Mouse (Mus musculus): ENCODE measurements at regions not wholly inside any gene's neighbourhood (a gene's known extent, or its start where the extent isn't known, plus 50 kb on each side); places are given as distances from the start of the nearest gene placed in this dataset.
"Not testable (repeated sequence)": the region's sequence is repeated elsewhere in the genome, so short reads cannot be mapped to it uniquely, and the experiment has no call there.

- Histone ChIP-seq H3K27ac (ENCODE audit: low read length) (no peak overlapping the region), H3K4me2 (ENCODE audit: low read length) (no peak overlapping the region), H3K9ac (replicated peaks; ENCODE audit: low read depth, low read length) (no peak overlapping the region), H3K4me1 (replicated peaks; ENCODE audit: control insufficient read depth, insufficient read depth, low read length) (no peaks in the 10 kb centered on the region), H3K36me3 (ENCODE audit: control insufficient read depth, insufficient read depth) (no peaks in the 10 kb centered on the region), H3K4me3 (replicated peaks; ENCODE audit: low read length) (no peak overlapping the region), H3K9me3 (ENCODE audit: control insufficient read depth, low read length) (no peaks in the 10 kb centered on the region), H3K27me3 (replicated peaks; ENCODE audit: control insufficient read depth, insufficient read depth, low read length) (no peaks in the 10 kb centered on the region)
- no peak for ATAC-seq
- whole genome bisulfite sequencing, result 62% methylated on average over 2 of the region's 2 CpGs
These were observed 250.8 kb downstream of the Rab38 start for GRCm38 (mm10) chr7:88680849-88681248.

- not testable (repeated sequence) for H3K9me3 ChIP-seq (ENCODE audit: control insufficient read depth, low read length); ATAC-seq; H3K27ac ChIP-seq (ENCODE audit: low read length); H3K4me1 ChIP-seq (replicated peaks; ENCODE audit: control insufficient read depth, insufficient read depth, low read length); H3K9ac ChIP-seq (replicated peaks; ENCODE audit: low read depth, low read length); H3K4me2 ChIP-seq (ENCODE audit: low read length); H3K27me3 ChIP-seq (replicated peaks; ENCODE audit: control insufficient read depth, insufficient read depth, low read length); H3K36me3 ChIP-seq (ENCODE audit: control insufficient read depth, insufficient read depth); H3K4me3 ChIP-seq (replicated peaks; ENCODE audit: low read length)
- WGBS, result 81% methylated on average over 1 of the region's 1 CpGs
These were observed 291.0 kb downstream of the Rab38 start for GRCm38 (mm10) chr7:88721031-88721430.

GRCm38 (mm10) chr7:88734506-88734905 lies 304.4 kb downstream of the Rab38 start:
- Histone ChIP-seq H3K4me3 (replicated peaks; ENCODE audit: low read length) (no peak overlapping the region), H3K27me3 (replicated peaks; ENCODE audit: control insufficient read depth, insufficient read depth, low read length) (no peaks in the 10 kb centered on the region), H3K9ac (replicated peaks; ENCODE audit: low read depth, low read length) (no peak overlapping the region), H3K9me3 (ENCODE audit: control insufficient read depth, low read length) (no peaks in the 10 kb centered on the region), H3K4me2 (ENCODE audit: low read length) (no peak overlapping the region), H3K36me3 (ENCODE audit: control insufficient read depth, insufficient read depth) (no peaks in the 10 kb centered on the region), H3K4me1 (replicated peaks; ENCODE audit: control insufficient read depth, insufficient read depth, low read length) (no peaks in the 10 kb centered on the region), H3K27ac (ENCODE audit: low read length) (no peak overlapping the region)
- no peak for ATAC-seq
- 87% methylated on average over 4 of the region's 4 CpGs for WGBS

GRCm38 (mm10) chr7:88735768-88736167 lies 305.7 kb downstream of the Rab38 start:
- no peaks in the 10 kb centered on the region for H3K4me1 ChIP-seq (replicated peaks; ENCODE audit: control insufficient read depth, insufficient read depth, low read length)
- no peaks in the 10 kb centered on the region for H3K36me3 ChIP-seq (ENCODE audit: control insufficient read depth, insufficient read depth)
- no peak overlapping the region for H3K9ac ChIP-seq (replicated peaks; ENCODE audit: low read depth, low read length)
- H3K4me2 ChIP-seq (ENCODE audit: low read length), result no peak overlapping the region
- H3K27ac ChIP-seq (ENCODE audit: low read length), result no peak overlapping the region
- H3K27me3 ChIP-seq (replicated peaks; ENCODE audit: control insufficient read depth, insufficient read depth, low read length), result no peaks in the 10 kb centered on the region
- peak; percentile 36; the same call in 1 of the 2 replicates for ATAC-seq
- no peak overlapping the region for H3K4me3 ChIP-seq (replicated peaks; ENCODE audit: low read length)
- H3K9me3 ChIP-seq (ENCODE audit: control insufficient read depth, low read length), result no peaks in the 10 kb centered on the region

- Histone ChIP-seq H3K9ac (replicated peaks; ENCODE audit: low read depth, low read length) (no peak overlapping the region), H3K27me3 (replicated peaks; ENCODE audit: control insufficient read depth, insufficient read depth, low read length) (no peaks in the 10 kb centered on the region), H3K4me3 (replicated peaks; ENCODE audit: low read length) (no peak overlapping the region), H3K4me1 (replicated peaks; ENCODE audit: control insufficient read depth, insufficient read depth, low read length) (no peaks in the 10 kb centered on the region), H3K36me3 (ENCODE audit: control insufficient read depth, insufficient read depth) (no peaks in the 10 kb centered on the region), H3K9me3 (ENCODE audit: control insufficient read depth, low read length) (no peaks in the 10 kb centered on the region), H3K27ac (ENCODE audit: low read length) (no peak overlapping the region), H3K4me2 (ENCODE audit: low read length) (no peak overlapping the region)
- no peak for ATAC-seq
These were observed 347.3 kb downstream of the Rab38 start for GRCm38 (mm10) chr7:88777371-88777770.

GRCm38 (mm10) chr7:88782906-88783305 lies 352.8 kb downstream of the Rab38 start:
- Histone ChIP-seq H3K4me3 (replicated peaks; ENCODE audit: low read length) (no peak overlapping the region), H3K9ac (replicated peaks; ENCODE audit: low read depth, low read length) (no peak overlapping the region), H3K27me3 (replicated peaks; ENCODE audit: control insufficient read depth, insufficient read depth, low read length) (no peaks in the 10 kb centered on the region), H3K4me2 (ENCODE audit: low read length) (no peak overlapping the region), H3K9me3 (ENCODE audit: control insufficient read depth, low read length) (no peaks in the 10 kb centered on the region), H3K27ac (ENCODE audit: low read length) (no peak overlapping the region), H3K4me1 (replicated peaks; ENCODE audit: control insufficient read depth, insufficient read depth, low read length) (no peaks in the 10 kb centered on the region), H3K36me3 (ENCODE audit: control insufficient read depth, insufficient read depth) (no peaks in the 10 kb centered on the region)
- 67% methylated on average over 2 of the region's 2 CpGs for WGBS
- peak; percentile 55; the same call in 1 of the 2 replicates for ATAC-seq

- Histone ChIP-seq H3K4me2 (ENCODE audit: low read length) (no peak overlapping the region), H3K9ac (replicated peaks; ENCODE audit: low read depth, low read length) (no peak overlapping the region), H3K4me3 (replicated peaks; ENCODE audit: low read length) (no peak overlapping the region), H3K36me3 (ENCODE audit: control insufficient read depth, insufficient read depth) (no peaks in the 10 kb centered on the region), H3K27me3 (replicated peaks; ENCODE audit: control insufficient read depth, insufficient read depth, low read length) (no peaks in the 10 kb centered on the region), H3K9me3 (ENCODE audit: control insufficient read depth, low read length) (no peaks in the 10 kb centered on the region), H3K4me1 (replicated peaks; ENCODE audit: control insufficient read depth, insufficient read depth, low read length) (no peaks in the 10 kb centered on the region; the same call in 1 of the 2 replicates), H3K27ac (ENCODE audit: low read length) (no peak overlapping the region)
- WGBS, result 58% methylated on average over 3 of the region's 3 CpGs
- peak; percentile 71; the same call in 1 of the 2 replicates for ATAC-seq
These were observed 378.1 kb downstream of the Rab38 start for GRCm38 (mm10) chr7:88808175-88808574.

GRCm38 (mm10) chr7:88810170-88810569 lies 380.1 kb downstream of the Rab38 start:
- Histone ChIP-seq H3K27ac (ENCODE audit: low read length) (no peak overlapping the region), H3K4me2 (ENCODE audit: low read length) (no peak overlapping the region), H3K4me3 (replicated peaks; ENCODE audit: low read length) (no peak overlapping the region), H3K9ac (replicated peaks; ENCODE audit: low read depth, low read length) (no peak overlapping the region), H3K27me3 (replicated peaks; ENCODE audit: control insufficient read depth, insufficient read depth, low read length) (no peaks in the 10 kb centered on the region), H3K4me1 (replicated peaks; ENCODE audit: control insufficient read depth, insufficient read depth, low read length) (no peaks in the 10 kb centered on the region; the same call in 1 of the 2 replicates), H3K36me3 (ENCODE audit: control insufficient read depth, insufficient read depth) (no peaks in the 10 kb centered on the region), H3K9me3 (ENCODE audit: control insufficient read depth, low read length) (no peaks in the 10 kb centered on the region)
- ATAC-seq, result 0 out of 2 replicates have a peak, but pooled peaks have one; percentile 52

- H3K4me1 ChIP-seq (replicated peaks; ENCODE audit: control insufficient read depth, insufficient read depth, low read length), result no peaks in the 10 kb centered on the region
- H3K4me2 ChIP-seq (ENCODE audit: low read length), result no peak overlapping the region
- no peak overlapping the region for H3K9ac ChIP-seq (replicated peaks; ENCODE audit: low read depth, low read length)
- H3K27ac ChIP-seq (ENCODE audit: low read length), result no peak overlapping the region
- H3K4me3 ChIP-seq (replicated peaks; ENCODE audit: low read length), result no peak overlapping the region
- peak; percentile 67 for ATAC-seq
- no peaks in the 10 kb centered on the region for H3K36me3 ChIP-seq (ENCODE audit: control insufficient read depth, insufficient read depth)
- 67% methylated on average over 3 of the region's 3 CpGs for WGBS
- H3K27me3 ChIP-seq (replicated peaks; ENCODE audit: control insufficient read depth, insufficient read depth, low read length), result no peaks in the 10 kb centered on the region
- no peaks in the 10 kb centered on the region for H3K9me3 ChIP-seq (ENCODE audit: control insufficient read depth, low read length)
These were observed 390.1 kb downstream of the Rab38 start for GRCm38 (mm10) chr7:88820204-88820603.

GRCm38 (mm10) chr7:88826498-88826897 lies 396.4 kb downstream of the Rab38 start:
- H3K9ac ChIP-seq (replicated peaks; ENCODE audit: low read depth, low read length), result no peak overlapping the region
- H3K4me3 ChIP-seq (replicated peaks; ENCODE audit: low read length), result no peak overlapping the region
- 88% methylated on average over 2 of the region's 2 CpGs for WGBS
- no peaks in the 10 kb centered on the region for H3K4me1 ChIP-seq (replicated peaks; ENCODE audit: control insufficient read depth, insufficient read depth, low read length)
- no peak overlapping the region for H3K27ac ChIP-seq (ENCODE audit: low read length)
- no peaks in the 10 kb centered on the region for H3K27me3 ChIP-seq (replicated peaks; ENCODE audit: control insufficient read depth, insufficient read depth, low read length)
- no peaks in the 10 kb centered on the region for H3K9me3 ChIP-seq (ENCODE audit: control insufficient read depth, low read length)
- H3K36me3 ChIP-seq (ENCODE audit: control insufficient read depth, insufficient read depth), result no peaks in the 10 kb centered on the region
- H3K4me2 ChIP-seq (ENCODE audit: low read length), result no peak overlapping the region
- ATAC-seq, result no peak
